Mouse (Mus musculus) hindbrain, embryonic 14.5 days (tissue): ENCODE measurements at regions not wholly inside any gene's neighbourhood (a gene's known extent, or its start where the extent isn't known, plus 50 kb on each side); places are given as distances from the start of the nearest gene placed in this dataset.
A peak's percentile ranks its signal among the peaks of the same experiment; 100 is the strongest.

Source experiments
- ATAC-seq: fragments of 200-750 bp; cut with Nextera tagmentation; 2 replicates; pipeline ENCODE4 v1.8.0; 2017; ENCODE audit warnings: moderate number of reproducible peaks, mild to moderate bottlenecking, moderate TSS enrichment, moderate library complexity; ENCODE audit not compliant: low FRiP score
- DNase-seq: peaks from one replicate; pipeline ENCODE4 v3.0.0-alpha.2; 2015; ENCODE audit warnings: low spot score
- H3K27ac ChIP-seq: fragments of 300-500 bp; sonication (generic); 2 replicates; pipeline ENCODE4 v1.5.1; 2014; ENCODE audit warnings: mild to moderate bottlenecking, moderate library complexity
- H3K27me3 ChIP-seq: fragments of 300-500 bp; sonication (generic); 2 replicates; pipeline ENCODE4 v1.6.1; 2014; ENCODE audit warnings: mild to moderate bottlenecking, low read length, mixed read lengths; ENCODE audit not compliant: control insufficient read depth, insufficient read depth
- H3K36me3 ChIP-seq: fragments of 300-500 bp; sonication (generic); replicated peaks from 2 replicates; pipeline ENCODE4 v1.6.1; 2014; ENCODE audit not compliant: control insufficient read depth, insufficient read depth
- H3K4me1 ChIP-seq: fragments of 300-500 bp; sonication (generic); replicated peaks from 2 replicates; pipeline ENCODE4 v1.6.1; 2014; ENCODE audit warnings: antibody characterized with exemption, low read length, mixed read lengths; ENCODE audit not compliant: control insufficient read depth, insufficient read depth
- H3K4me2 ChIP-seq: fragments of 300-500 bp; sonication (generic); replicated peaks from 2 replicates; pipeline ENCODE4 v1.6.1; 2014; ENCODE audit warnings: mild to moderate bottlenecking, moderate library complexity
- H3K4me3 ChIP-seq: fragments of 300-500 bp; sonication (generic); replicated peaks from 2 replicates; pipeline ENCODE4 v1.5.1; 2014; ENCODE audit warnings: mild to moderate bottlenecking, low read length
- H3K9ac ChIP-seq: fragments of 300-500 bp; sonication (generic); 2 replicates; pipeline ENCODE4 v1.6.1; 2014
- H3K9me3 ChIP-seq: fragments of 300-500 bp; sonication (generic); 2 replicates; pipeline ENCODE4 v1.6.1; 2016; ENCODE audit warnings: low read length; ENCODE audit not compliant: control insufficient read depth
- WGBS: fragments of 180-500 bp; shearing (Covaris S2); extraction: QIAGEN DNeasy Blood & Tissue Kit; methylation state at CpG from one replicate; pipeline ENCODE4 v1.1.7; 2014; 5-methylcytosine and 5-hydroxymethylcytosine counted together

DNA sequence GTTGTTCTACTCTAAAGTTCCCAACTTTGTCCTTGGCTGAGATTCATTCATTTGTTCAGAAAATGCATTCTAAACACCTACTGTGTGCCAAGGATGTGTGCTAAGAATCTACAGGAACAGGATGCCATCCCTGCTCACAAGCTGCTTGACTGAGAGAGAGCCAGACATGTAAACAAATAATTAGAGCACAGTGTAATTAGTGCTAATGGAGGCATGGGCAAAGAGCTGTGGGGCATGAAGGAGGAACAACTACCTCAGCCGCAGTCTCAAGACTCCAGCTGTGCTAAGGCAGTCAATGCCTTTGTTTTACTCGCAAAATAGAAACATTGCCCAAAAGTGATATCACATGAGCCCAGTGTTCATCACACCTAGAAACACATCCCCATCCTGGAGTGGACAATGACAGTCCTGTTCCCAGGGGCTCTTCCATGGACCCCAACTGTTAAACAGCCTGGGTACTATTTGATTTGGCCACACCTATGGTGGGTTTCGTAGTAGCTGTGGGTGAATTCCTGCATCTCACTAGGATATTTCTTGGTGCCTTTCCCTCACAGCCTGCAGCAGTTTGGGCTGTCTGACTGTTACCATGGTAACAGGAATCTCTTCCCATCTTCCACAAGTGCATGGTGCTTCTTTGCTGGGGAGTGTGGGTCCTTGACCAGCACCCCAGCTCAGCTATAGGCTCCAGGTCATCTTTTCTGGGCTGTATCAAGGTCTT lies 125.9 kb upstream of the 1700012A03Rik start:
- Histone ChIP-seq H3K9me3 (no peaks in the 10 kb centered on the region), H3K9ac (no peak overlapping the region), H3K36me3 (no peaks in the 10 kb centered on the region), H3K27ac (peak overlapping the region; percentile 69), H3K4me2 (no peak overlapping the region), H3K4me1 (peaks cover 16% of the 10 kb centered on the region), H3K27me3 (no peaks in the 10 kb centered on the region), H3K4me3 (no peak overlapping the region)
- ATAC-seq (peak; percentile 57; the same call in 1 of the 2 replicates), DNase-seq (no peak)
- 30% methylated on average over 3 of the region's 3 CpGs for WGBS

DNA sequence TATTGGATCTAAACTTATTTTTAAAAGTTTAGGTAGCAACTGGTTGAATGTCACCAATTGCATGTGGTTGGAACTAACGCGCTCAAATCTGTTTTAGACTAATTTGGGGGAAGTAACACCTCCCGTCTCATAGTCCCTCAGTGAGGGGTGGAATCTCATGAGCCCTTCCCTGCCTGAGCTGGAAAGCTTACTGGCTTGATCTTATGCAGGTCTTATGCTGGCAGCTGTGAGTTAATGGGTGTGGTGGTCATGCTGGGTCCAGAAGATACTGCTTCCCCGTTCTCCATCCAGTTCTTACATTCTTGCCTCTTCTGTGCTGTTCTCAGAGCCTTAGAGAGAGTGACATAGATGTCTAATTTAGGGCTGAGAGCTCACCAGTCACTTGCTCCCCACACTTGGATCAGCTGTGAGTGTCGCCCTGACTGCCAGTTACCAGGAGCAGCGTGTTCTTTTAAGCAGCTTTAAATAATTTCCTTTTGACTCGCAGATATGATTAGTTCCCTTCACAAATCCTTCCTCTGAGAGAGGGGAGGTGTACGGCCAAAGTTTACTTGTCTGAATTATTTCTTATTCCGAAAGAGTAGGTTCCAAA lies 128.4 kb upstream of the 1700012A03Rik start:
- Histone ChIP-seq H3K4me1 (peaks cover 16% of the 10 kb centered on the region), H3K36me3 (no peaks in the 10 kb centered on the region), H3K9ac (no peak overlapping the region), H3K9me3 (no peaks in the 10 kb centered on the region), H3K4me3 (no peak overlapping the region), H3K27me3 (no peaks in the 10 kb centered on the region), H3K27ac (no peak overlapping the region), H3K4me2 (no peak overlapping the region)
- ATAC-seq, result no peak
- no peak for DNase-seq
- WGBS, result 93% methylated on average over 9 of the region's 9 CpGs

DNA sequence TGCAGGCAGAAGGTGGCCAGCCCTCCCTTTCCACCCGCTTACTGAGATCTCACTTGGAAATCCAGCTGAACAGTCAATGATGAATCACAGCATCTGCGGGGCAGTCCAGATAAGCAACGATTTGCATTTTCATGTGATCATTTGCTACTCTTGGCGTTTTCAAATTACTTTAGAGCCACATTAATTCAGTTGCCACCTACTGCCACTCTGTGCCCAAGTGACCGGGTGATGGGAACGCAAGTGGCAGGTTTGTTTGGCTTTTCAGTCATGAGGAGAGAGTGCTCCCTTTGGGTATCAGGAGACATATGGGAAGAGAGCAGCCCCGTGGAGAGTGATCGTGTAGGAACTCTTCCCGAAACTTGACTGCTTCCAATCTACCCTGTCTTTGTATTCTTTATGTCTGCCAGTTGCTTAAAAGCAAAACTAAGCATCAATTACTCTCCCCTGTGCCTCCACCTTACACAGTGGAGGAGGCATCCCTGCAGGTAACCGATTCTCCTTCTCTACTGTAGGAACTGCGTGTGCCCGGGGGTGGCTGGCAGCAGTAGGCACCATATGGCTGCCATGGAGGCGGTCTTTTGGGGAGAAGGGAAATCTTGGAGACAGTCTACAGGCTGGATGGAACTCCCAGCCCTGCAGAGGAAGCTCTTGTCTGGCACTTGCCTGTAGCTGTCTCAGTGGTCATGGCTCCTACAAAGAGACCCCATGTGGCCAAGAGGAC lies 132.5 kb upstream of the 1700012A03Rik start:
- H3K27me3 ChIP-seq, result no peaks in the 10 kb centered on the region
- H3K9me3 ChIP-seq, result no peaks in the 10 kb centered on the region
- ATAC-seq, result no peak
- no peak overlapping the region for H3K9ac ChIP-seq
- no peak overlapping the region for H3K27ac ChIP-seq
- H3K4me1 ChIP-seq, result no peaks in the 10 kb centered on the region
- WGBS, result 78% methylated on average over 13 of the region's 13 CpGs
- no peaks in the 10 kb centered on the region for H3K36me3 ChIP-seq
- DNase-seq, result no peak
- H3K4me2 ChIP-seq, result no peak overlapping the region
- no peak overlapping the region for H3K4me3 ChIP-seq

GRCm38 (mm10) chr6:31901791-31902190 lies 148.3 kb upstream of the 1700012A03Rik start:
- no peak for ATAC-seq
- Histone ChIP-seq H3K9me3 (no peaks in the 10 kb centered on the region), H3K36me3 (no peaks in the 10 kb centered on the region), H3K4me2 (no peak overlapping the region), H3K27ac (no peak overlapping the region), H3K9ac (no peak overlapping the region), H3K4me1 (no peaks in the 10 kb centered on the region), H3K27me3 (no peaks in the 10 kb centered on the region), H3K4me3 (no peak overlapping the region)
- 88% methylated on average over 2 of the region's 2 CpGs for WGBS
- no peak for DNase-seq

DNA sequence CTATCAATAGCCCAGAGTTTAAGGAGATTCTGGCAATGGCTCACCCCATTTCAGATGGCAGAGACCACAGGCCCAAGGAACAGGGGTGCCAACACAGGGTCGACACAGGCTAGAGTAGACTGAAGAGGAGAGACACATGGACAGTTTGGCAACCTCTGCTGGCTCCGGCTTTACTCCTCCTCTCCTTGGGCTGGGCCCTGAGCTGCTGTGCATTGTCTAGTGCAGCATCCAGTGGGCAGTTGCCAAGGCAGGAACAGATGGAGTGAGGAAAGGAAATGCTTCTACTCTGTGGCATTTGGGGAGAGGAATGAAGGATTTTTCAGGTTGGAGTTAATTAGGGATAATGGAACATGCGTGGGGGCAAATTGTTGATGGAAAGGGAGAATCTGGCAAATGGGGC lies 151.0 kb upstream of the 1700012A03Rik start:
- DNase-seq (no peak), ATAC-seq (no peak)
- Histone ChIP-seq H3K36me3 (no peaks in the 10 kb centered on the region), H3K4me3 (no peak overlapping the region), H3K9me3 (no peaks in the 10 kb centered on the region), H3K27ac (no peak overlapping the region), H3K9ac (no peak overlapping the region), H3K27me3 (no peaks in the 10 kb centered on the region), H3K4me2 (no peak overlapping the region), H3K4me1 (no peaks in the 10 kb centered on the region)
- whole genome bisulfite sequencing, result 52% methylated on average over 3 of the region's 3 CpGs

DNA sequence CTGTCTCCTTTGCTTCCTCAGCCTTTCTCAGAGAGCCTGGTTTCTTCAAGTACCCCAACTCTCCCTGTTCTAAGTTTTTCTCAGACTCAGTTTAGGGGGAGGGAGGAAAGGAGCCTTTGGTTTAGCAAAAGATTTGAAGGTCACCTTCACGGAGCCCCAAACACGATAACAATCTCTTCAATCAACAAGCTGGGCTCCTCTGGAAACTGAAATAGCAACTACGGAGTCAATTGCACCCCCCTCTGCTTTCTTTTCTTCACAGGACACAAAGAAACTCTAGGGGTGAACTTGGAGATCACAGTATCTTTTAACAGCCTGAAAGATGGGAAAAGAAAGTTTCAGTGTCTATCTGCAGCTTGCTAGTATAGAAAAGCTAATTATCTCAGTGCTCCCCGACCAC lies 151.4 kb upstream of the 1700012A03Rik start:
- no peaks in the 10 kb centered on the region for H3K36me3 ChIP-seq
- no peaks in the 10 kb centered on the region for H3K4me1 ChIP-seq
- H3K4me2 ChIP-seq, result no peak overlapping the region
- DNase-seq, result no peak
- H3K9ac ChIP-seq, result no peak overlapping the region
- no peak for ATAC-seq
- no peak overlapping the region for H3K27ac ChIP-seq
- no peaks in the 10 kb centered on the region for H3K9me3 ChIP-seq
- no peaks in the 10 kb centered on the region for H3K27me3 ChIP-seq
- no peak overlapping the region for H3K4me3 ChIP-seq
- WGBS, result 13% methylated on average over 4 of the region's 4 CpGs

DNA sequence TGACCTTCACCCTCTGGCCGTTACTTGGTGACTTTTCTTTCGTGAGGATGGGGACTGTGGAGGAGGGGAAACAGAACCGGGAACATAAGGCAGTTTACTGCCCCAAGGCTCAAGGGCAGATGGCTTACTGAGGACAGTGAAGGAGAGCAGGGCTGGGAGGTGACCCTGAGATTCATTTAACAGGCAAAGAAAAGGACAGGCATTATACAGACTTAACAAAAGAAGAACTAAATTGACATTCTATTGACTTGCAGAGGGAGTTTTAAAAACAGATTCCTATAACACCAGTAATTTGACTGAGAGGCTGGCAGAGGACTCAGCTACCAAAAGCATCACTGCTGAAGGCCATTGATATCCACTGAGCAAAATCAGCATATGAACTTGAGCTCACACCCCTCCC lies 153.0 kb upstream of the 1700012A03Rik start:
- no peak overlapping the region for H3K4me2 ChIP-seq
- no peak overlapping the region for H3K4me3 ChIP-seq
- H3K27me3 ChIP-seq, result no peaks in the 10 kb centered on the region
- H3K36me3 ChIP-seq, result no peaks in the 10 kb centered on the region
- H3K9ac ChIP-seq, result no peak overlapping the region
- H3K9me3 ChIP-seq, result no peaks in the 10 kb centered on the region
- 52% methylated on average over 3 of the region's 3 CpGs for WGBS
- ATAC-seq (no peak), DNase-seq (no peak)
- H3K4me1 ChIP-seq, result no peaks in the 10 kb centered on the region
- no peak overlapping the region for H3K27ac ChIP-seq

DNA sequence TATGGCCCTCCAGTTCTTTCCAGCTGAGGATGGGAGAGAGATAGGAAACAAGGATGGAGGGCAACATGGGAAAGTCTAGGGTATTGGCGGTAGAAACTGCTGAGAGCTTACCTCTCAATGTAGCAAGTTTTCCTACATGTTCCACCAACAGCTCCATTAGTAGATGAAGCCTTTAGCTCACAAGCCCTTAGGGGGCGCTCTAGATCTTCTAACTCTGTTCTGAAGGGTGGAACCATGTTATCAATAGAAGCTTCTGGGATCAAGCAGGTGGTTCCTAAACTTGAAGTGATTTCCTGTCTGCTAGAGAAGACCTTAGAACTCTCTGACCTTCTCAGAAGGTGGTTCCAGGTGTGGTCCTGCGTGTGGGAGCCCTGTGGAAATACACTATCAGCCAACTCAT lies 154.2 kb upstream of the 1700012A03Rik start:
- no peaks in the 10 kb centered on the region for H3K36me3 ChIP-seq
- 80% methylated on average over 3 of the region's 3 CpGs for WGBS

DNA sequence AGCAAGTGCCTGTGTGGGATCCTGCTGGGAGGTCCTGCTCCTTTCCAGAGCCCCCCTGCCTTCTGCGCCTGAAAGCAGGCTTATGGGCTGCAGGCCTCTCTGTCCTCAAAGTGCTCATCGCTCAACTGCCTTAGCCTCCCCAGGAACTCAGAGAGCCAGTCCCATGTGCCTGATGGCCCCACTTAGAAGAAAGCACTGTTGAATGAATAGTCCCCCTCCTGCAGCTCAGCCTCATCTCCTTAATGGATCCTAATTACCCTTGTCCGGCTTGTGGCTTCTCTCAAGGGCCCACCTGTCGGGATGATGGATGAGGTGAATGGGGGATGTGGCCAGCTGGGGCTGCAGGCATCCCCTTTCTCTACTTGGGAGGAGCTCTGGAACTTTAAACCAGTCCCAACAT lies 163.1 kb upstream of the 1700012A03Rik start:
- no peaks in the 10 kb centered on the region for H3K9me3 ChIP-seq
- 15% methylated on average over 4 of the region's 4 CpGs for WGBS
- no peaks in the 10 kb centered on the region for H3K4me1 ChIP-seq

More for the DNA sequence above, 154.2 kb upstream of the 1700012A03Rik start:
- ATAC-seq (no peak), DNase-seq (no peak)
- no peaks in the 10 kb centered on the region for H3K9me3 ChIP-seq
- no peaks in the 10 kb centered on the region for H3K4me1 ChIP-seq
- H3K27me3 ChIP-seq, result no peaks in the 10 kb centered on the region
- H3K4me2 ChIP-seq, result no peak overlapping the region
- H3K4me3 ChIP-seq, result no peak overlapping the region
- H3K9ac ChIP-seq, result no peak overlapping the region
- H3K27ac ChIP-seq, result no peak overlapping the region

More for the DNA sequence above, 163.1 kb upstream of the 1700012A03Rik start:
- Histone ChIP-seq H3K9ac (no peak overlapping the region), H3K27me3 (no peaks in the 10 kb centered on the region), H3K27ac (no peak overlapping the region), H3K4me2 (no peak overlapping the region), H3K4me3 (no peak overlapping the region), H3K36me3 (no peaks in the 10 kb centered on the region)
- no peak for DNase-seq
- ATAC-seq, result no peak
